16 mouse cellular contexts compared by ENCODE assay signal in genomic region chr12:86693389-86693788, GRCm38 (mm10). TPM values are rescaled to one million over a fixed set of nuclear protein-coding genes. Genes with fewer than 3 reads are reported as not detected.
"Had no signal": no experiment of that assay in that cellular context is flagged by ENCODE, and none has a peak within 500 bp of the region (broad histone marks: within the 10 kb centered on the region; RNA-seq: fewer than 3 reads in every experiment).

No protein-coding gene starts in this region.

- H3K4me1 ChIP-seq: limb, embryonic 12.5 days had no signal

- H3K36me3 ChIP-seq: liver, embryonic 13.5 days had no signal

- H3K4me2 ChIP-seq: limb, embryonic 12.5 days; liver, embryonic 13.5 days; lung, embryonic 15.5 days; neural tube, embryonic 15.5 days had no signal

- H3K9ac ChIP-seq: limb, embryonic 12.5 days; liver, embryonic 13.5 days; liver, postnatal 0 days; lung, embryonic 15.5 days; neural tube, embryonic 15.5 days had no signal

- H3K27me3 ChIP-seq: limb, embryonic 12.5 days; liver, embryonic 13.5 days; lung, embryonic 15.5 days; neural tube, embryonic 15.5 days had no signal

- H3K9me3 ChIP-seq: liver, embryonic 13.5 days; lung, embryonic 15.5 days; neural tube, embryonic 15.5 days had no signal

- H3K4me3 ChIP-seq: left cerebral cortex, adult 2 months; limb, embryonic 12.5 days; liver, embryonic 13.5 days; lung, embryonic 15.5 days; midbrain, embryonic 10.5 days; myocyte; neural tube, embryonic 15.5 days had no signal

- ATAC-seq: liver, postnatal 0 days had no signal

- DNase-seq: liver; liver, embryonic 13.5 days; liver, postnatal 0 days; midbrain, embryonic 14.5 days; right cerebral cortex, adult 18-20 months; thymus, adult 18-20 months; thymus, postnatal 14 days had no signal

- H3K27ac ChIP-seq: limb, embryonic 12.5 days; liver, embryonic 13.5 days; lung, embryonic 15.5 days; neural tube, embryonic 15.5 days; stomach, postnatal 0 days had no signal

RNA-seq across cellular contexts. Expression of gene Vash1, which starts 14.9 kb away (rescaled TPM):
- polyA plus RNA-seq: macrophage had no signal

RNA-seq across cellular contexts. Expression of gene Lrrc74a, which starts 40.8 kb away (rescaled TPM):
- polyA plus RNA-seq: limb, embryonic 12.5 days; liver, embryonic 13.5 days; liver, postnatal 0 days; lung, embryonic 15.5 days; macrophage; midbrain, embryonic 10.5 days; midbrain, embryonic 14.5 days; myocyte; neural tube, embryonic 11.5 days; neural tube, embryonic 15.5 days; stomach, postnatal 0 days had no signal
